ENCODE assay signal across 21 mouse cellular contexts in the genomic region with DNA sequence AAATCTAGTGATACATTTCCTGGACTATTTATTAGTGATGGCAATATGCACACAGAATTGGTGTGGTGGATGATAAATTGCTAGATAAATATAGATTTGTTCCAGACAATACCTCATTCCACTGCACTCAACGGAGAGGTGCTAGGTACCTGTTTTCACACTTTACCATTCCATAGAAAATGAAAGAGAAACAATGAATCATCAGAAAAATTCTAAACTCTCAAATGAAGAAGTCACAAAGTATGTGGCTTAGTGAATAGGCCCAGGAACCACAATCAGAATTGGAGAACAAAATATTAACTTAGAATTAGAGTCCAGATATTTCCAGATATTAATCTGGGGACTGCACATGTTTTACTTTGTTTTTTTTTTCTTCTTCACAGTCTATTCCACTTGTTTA.
"Had no signal": no experiment of that assay in that cellular context is flagged by ENCODE, and none has a peak within 500 bp of the region (broad histone marks: within the 10 kb centered on the region; RNA-seq: fewer than 3 reads in every experiment).

No protein-coding gene starts in this region.

- DNase-seq: heart, postnatal 10 days; heart, postnatal 14 days; heart, postnatal 36 days; heart, postnatal 4 days; kidney, adult 11 months; kidney, adult 18-20 months; kidney, adult 2 months; kidney, adult 8-10 months; kidney, adult 9 months; kidney, postnatal 10 days; kidney, postnatal 14 days; kidney, postnatal 25 days; kidney, postnatal 4 days; layer of hippocampus, adult 9-11 months; layer of hippocampus, postnatal 36 days had no signal

- ATAC-seq: hindbrain, embryonic 16.5 days; hindbrain, postnatal 0 days; inflammation-experienced regulatory T-cells, adult 6 months; intestine, embryonic 15.5 days; intestine, embryonic 16.5 days; intestine, postnatal 0 days had no signal
